Mouse (Mus musculus): ENCODE data around the gene Fam110a. TPM values are rescaled to one million over a fixed set of nuclear protein-coding genes. Genes with fewer than 3 reads are reported as not detected.

The Fam110a gene
- polyA plus RNA-seq, 1 experiment from 2014 or later, result 31.3 TPM

DNA sequence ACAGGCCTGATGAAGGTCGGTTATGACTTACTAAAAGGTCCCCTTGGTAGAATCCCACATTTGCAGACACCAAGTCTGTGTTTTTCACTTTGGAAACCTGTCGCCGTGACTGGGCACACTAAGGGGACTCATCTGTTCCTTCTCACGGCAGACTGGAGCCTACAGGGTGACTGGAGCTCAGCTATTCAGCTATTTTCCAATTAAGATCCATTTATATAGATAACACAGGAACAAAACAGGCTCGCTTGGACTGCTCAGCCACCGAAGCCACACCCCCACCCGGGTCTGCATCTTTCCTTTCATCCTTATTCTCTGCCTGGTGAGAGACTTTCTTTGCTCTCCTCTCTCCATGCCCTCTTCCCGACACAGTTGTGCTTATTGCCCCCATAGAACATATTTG is 59.0 kb downstream of the Fam110a start:
- no peaks in the 10 kb centered on the region for H3K36me3 ChIP-seq
- H3K9me3 ChIP-seq (replicated peaks), result no peaks in the 10 kb centered on the region
- no peaks in the 10 kb centered on the region for H3K27me3 ChIP-seq (replicated peaks)
- no peak overlapping the region for H3K27ac ChIP-seq (replicated peaks)
- H3K9ac ChIP-seq (replicated peaks), result no peak overlapping the region
- no peak for ATAC-seq (ENCODE audit: low FRiP score)
- no peak overlapping the region for H3K4me2 ChIP-seq
- H3K4me1 ChIP-seq, result peaks cover 6% of the 10 kb centered on the region
- H3K4me3 ChIP-seq (replicated peaks), result no peak overlapping the region
- 68% methylated on average over 8 of the region's 8 CpGs for WGBS

MicroRNA genes within 50 kb of the gene (microRNA counts, 519-probe panel; counts per million panel counts)
- not detected for microRNA mmu-miR-1953

Small RNA genes within 50 kb of the gene (microRNA-seq; reads per million reads assigned to microRNA genes)
- gene Mir1953, result not detected

Other genes starting within 250 kb of the Fam110a start
- gene Psmf1, start 236.0 kb downstream of the Fam110a start, polyA plus RNA-seq (2015; fragmentation: Nextera tagmentation; extraction: Ambion mirVana), result 58.3 and 60.5 TPM in 2 replicates
- 0.42 and 0.43 TPM in 2 replicates for gene Rspo4, start 137.3 kb downstream of the Fam110a start, polyA plus RNA-seq (2015; fragmentation: Nextera tagmentation; extraction: Ambion mirVana)
- gene Angpt4, start 69.0 kb downstream of the Fam110a start, polyA plus RNA-seq (2015; fragmentation: Nextera tagmentation; extraction: Ambion mirVana), result 0.50 and 2.1 TPM in 2 replicates
- gene Slc52a3, start 16.3 kb upstream of the Fam110a start, polyA plus RNA-seq (2015; fragmentation: Nextera tagmentation; extraction: Ambion mirVana), result 1.4 and 1.7 TPM in 2 replicates
- 7.5 and 9.2 TPM in 2 replicates for gene Scrt2, start 101.3 kb upstream of the Fam110a start, polyA plus RNA-seq (2015; fragmentation: Nextera tagmentation; extraction: Ambion mirVana)
- gene Srxn1, start 125.3 kb upstream of the Fam110a start, polyA plus RNA-seq (2015; fragmentation: Nextera tagmentation; extraction: Ambion mirVana), result 25.8 and 27.7 TPM in 2 replicates
- gene Tcf15, start 163.3 kb upstream of the Fam110a start, polyA plus RNA-seq (2015; fragmentation: Nextera tagmentation; extraction: Ambion mirVana), result 2.1 and 4.0 TPM in 2 replicates
- gene Csnk2a1, start 246.6 kb upstream of the Fam110a start, polyA plus RNA-seq (2015; fragmentation: Nextera tagmentation; extraction: Ambion mirVana), result 99.6 and 106 TPM in 2 replicates